Mouse (Mus musculus) heart, embryonic 13.5 days (tissue): Measurements from ENCODE around the gene Aldh8a1. TPM values are rescaled to one million over a fixed set of nuclear protein-coding genes. Genes with fewer than 3 reads are reported as not detected.

Experiments used
- ATAC-seq: fragments of 200-750 bp; cut with Nextera tagmentation; 2 replicates; pipeline ENCODE4 v1.8.0; 2017; ENCODE audit warnings: moderate TSS enrichment; ENCODE audit not compliant: insufficient number of reproducible peaks, low FRiP score, low TSS enrichment; ENCODE audit errors: extremely low read depth
- H3K27ac ChIP-seq: fragments of 300-500 bp; sonication (generic); replicated peaks from 2 replicates; pipeline ENCODE4 v1.5.1; 2015; ENCODE audit warnings: moderate library complexity, mild to moderate bottlenecking, inconsistent platforms
- H3K27me3 ChIP-seq: fragments of 300-500 bp; sonication (generic); replicated peaks from 2 replicates; pipeline ENCODE4 v1.6.1; 2015; ENCODE audit warnings: mild to moderate bottlenecking, inconsistent platforms
- H3K36me3 ChIP-seq: fragments of 300-500 bp; sonication (generic); 2 replicates; pipeline ENCODE4 v1.6.1; 2015; ENCODE audit warnings: mild to moderate bottlenecking, inconsistent platforms
- H3K4me1 ChIP-seq: fragments of 300-500 bp; sonication (generic); 2 replicates; pipeline ENCODE4 v1.6.1; 2015; ENCODE audit warnings: inconsistent platforms
- H3K4me2 ChIP-seq: fragments of 300-500 bp; sonication (generic); 2 replicates; pipeline ENCODE4 v1.6.1; 2015; ENCODE audit warnings: inconsistent platforms, mild to moderate bottlenecking, moderate library complexity
- H3K4me3 ChIP-seq: fragments of 300-500 bp; sonication (generic); 2 replicates; pipeline ENCODE4 v1.5.1; 2015; ENCODE audit warnings: moderate library complexity, mild to moderate bottlenecking, inconsistent platforms
- H3K9ac ChIP-seq: fragments of 300-500 bp; sonication (generic); 2 replicates; pipeline ENCODE4 v1.6.1; 2015; ENCODE audit warnings: inconsistent platforms, mild to moderate bottlenecking, moderate library complexity
- H3K9me3 ChIP-seq: fragments of 300-500 bp; sonication (generic); 2 replicates; pipeline ENCODE4 v1.6.1; 2016; ENCODE audit warnings: inconsistent platforms
- WGBS: fragments of 180-500 bp; shearing (Covaris S2); methylation state at CpG from one replicate; pipeline ENCODE4 v1.1.7; 2015; ENCODE audit warnings: mixed read lengths; 5-methylcytosine and 5-hydroxymethylcytosine counted together
- polyA plus RNA-seq: library from polyadenylated mRNA; unstranded; fragments of >200 nt; fragmentation: Nextera tagmentation; extraction: Ambion mirVana; gene quantifications from 2 replicates; pipeline ENCODE4 v1.2.1, GENCODE M21; 2015

Gene Aldh8a1
- polyA plus RNA-seq: 0.78 TPM in 1 of 2 replicates, not detected in the other

DNA sequence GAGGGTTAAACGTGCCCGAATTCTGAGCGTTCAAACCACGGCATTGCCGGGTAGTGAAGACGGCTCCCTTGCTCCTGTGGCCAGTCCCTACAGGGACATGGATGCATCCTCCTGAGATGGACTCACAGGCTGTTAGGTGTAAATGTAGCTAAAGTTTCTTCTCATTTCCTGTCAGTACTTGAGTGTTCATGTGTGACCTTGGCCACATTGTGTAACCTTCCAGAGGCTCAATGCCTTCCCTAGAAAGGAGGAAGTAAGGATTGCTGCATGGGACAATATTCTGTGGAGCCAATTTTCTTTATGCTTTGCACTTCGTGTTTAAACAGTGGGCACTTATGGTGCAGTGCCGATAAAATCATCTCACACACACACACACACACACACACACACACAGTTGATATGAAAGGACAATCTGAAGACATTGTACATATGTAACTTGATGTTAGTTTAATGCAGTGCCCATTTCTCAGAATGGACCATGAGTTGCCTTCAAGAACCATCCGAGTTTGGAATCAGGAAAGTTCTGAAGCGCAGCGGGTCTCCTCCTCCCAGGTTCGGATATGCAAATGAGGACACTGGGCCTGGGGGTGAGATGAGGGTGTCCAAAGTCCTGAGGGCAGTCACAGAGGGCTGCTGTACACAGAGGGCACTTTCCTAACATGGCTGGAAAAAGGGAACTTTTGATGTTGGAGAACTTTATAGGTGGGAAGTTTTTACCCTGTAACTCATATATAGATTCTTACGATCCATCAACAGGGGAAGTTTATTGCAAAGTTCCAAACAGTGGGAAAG lies at the start of gene Aldh8a1:
Aldh8a1 (plus strand) TSS at position 610 of the 792 bp plus-strand sequence.
- 76% methylated on average over 13 of the region's 13 CpGs for WGBS
- no peak within 1 kb of the TSS for H3K4me2 ChIP-seq
- no peak within 1 kb of the TSS for H3K9ac ChIP-seq
- H3K27ac ChIP-seq: no peak within 1 kb of the TSS
- peaks cover 12% of the 10 kb centered on the region; the same call in 1 of the 2 replicates for H3K27me3 ChIP-seq
- no peaks in the 10 kb centered on the region for H3K9me3 ChIP-seq
- H3K4me3 ChIP-seq: no peak within 1 kb of the TSS
- H3K4me1 ChIP-seq: no peaks in the 10 kb centered on the region
- H3K36me3 ChIP-seq: no peaks in the 10 kb centered on the region
- no peak for ATAC-seq

DNA sequence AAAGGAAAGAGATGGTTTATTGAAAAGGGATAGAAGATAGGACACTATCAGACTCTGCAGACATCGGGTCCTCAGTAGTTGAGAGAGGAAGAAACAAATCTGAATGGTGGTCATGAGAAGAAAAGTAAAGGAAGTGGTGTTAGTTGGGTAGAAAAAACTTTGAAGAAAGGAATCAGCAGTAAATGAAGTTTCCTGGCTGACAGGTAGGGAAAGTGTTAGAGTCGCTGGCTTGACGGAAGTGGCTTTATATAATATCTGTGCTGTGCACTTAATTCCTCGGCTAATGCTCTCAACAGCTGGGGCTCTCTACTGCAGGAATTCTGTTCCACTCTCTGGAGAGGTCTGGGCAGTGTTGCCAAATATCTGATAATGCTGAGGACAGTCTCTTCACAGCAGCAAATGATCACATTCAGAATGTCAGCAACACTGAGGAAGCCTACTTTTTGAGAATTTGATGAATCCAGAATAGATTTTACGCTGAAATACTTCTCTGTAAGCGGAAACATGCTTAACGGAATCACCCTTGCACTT lies 49.4 kb upstream of the Aldh8a1 start:
- Histone ChIP-seq H3K36me3 (peaks cover 15% of the 10 kb centered on the region), H3K27me3 (no peaks in the 10 kb centered on the region), H3K4me3 (no peak overlapping the region), H3K27ac (peak overlapping the region; percentile 44), H3K9me3 (no peaks in the 10 kb centered on the region), H3K9ac (no peak overlapping the region), H3K4me1 (peaks cover 15% of the 10 kb centered on the region), H3K4me2 (peak overlapping the region; percentile 32)
- whole genome bisulfite sequencing: 40% methylated on average over 7 of the region's 7 CpGs
- ATAC-seq: no peak

DNA sequence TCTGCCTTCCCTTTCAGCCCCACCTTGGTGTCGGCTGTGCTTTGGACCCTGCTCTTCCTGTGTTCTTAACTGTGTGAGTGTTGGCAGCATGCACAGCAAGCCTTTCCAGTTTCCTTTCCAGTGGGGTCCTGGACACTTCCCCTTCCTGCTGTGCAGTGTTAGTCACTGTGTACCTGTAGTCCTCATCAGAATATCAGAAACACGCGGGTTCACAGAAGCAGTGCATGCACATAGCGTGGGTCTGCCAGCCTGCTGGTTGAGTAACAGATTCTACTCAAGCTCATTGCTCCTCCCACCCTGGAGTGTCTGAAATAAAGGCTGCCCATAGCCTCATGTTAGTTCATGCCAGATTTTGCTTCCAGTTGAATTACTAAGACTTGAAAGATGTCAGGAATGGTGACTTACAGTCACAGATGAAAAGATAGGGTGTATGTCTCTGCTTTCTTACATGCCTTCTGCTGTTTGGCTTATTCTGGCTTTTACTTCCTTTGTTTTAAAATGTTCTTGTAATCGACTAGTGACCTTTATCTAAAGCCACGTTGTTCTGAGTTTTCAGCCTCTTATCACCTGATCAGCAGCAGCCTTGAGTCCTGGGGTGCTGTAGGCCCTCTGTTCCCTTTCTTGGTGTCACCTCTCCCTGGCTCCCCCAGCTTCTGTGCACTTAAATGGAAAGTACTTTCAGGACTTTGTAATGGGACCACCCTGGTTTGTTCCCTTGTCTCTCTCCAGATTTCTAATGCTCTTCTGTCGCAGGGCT lies 42.6 kb upstream of the Aldh8a1 start:
- Histone ChIP-seq H3K27me3 (no peaks in the 10 kb centered on the region), H3K9ac (no peak overlapping the region), H3K4me2 (no peak overlapping the region), H3K4me3 (no peak overlapping the region), H3K9me3 (no peaks in the 10 kb centered on the region), H3K36me3 (peaks cover 59% of the 10 kb centered on the region), H3K4me1 (0 out of 2 replicates have a peak, but pooled peaks cover 5% of the 10 kb centered on the region), H3K27ac (no peak overlapping the region; the same call in 1 of the 2 replicates)
- no peak for ATAC-seq
- 51% methylated on average over 7 of the region's 7 CpGs for WGBS

DNA sequence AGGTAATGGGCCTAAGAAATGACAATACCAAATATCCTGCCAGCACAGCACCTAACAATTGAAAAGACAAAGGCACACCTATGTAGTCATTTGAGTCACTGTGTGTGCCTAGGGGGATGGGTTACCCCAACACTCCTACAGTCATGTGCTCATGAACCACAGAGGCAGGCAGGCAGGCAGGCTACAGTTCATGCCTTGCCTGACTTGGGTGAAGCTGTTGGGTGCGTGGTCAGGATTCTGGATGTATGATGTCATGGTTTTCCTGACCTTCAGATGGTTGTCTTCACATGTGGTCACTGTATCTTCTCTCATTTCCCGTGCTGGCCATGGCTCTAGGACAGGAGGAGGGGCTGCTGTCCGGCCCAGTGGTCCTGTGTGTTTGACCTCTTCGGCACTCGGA lies 41.6 kb upstream of the Aldh8a1 start:
- Histone ChIP-seq H3K27me3 (no peaks in the 10 kb centered on the region), H3K4me1 (0 out of 2 replicates have a peak, but pooled peaks cover 5% of the 10 kb centered on the region), H3K4me2 (no peak overlapping the region), H3K4me3 (no peak overlapping the region), H3K9me3 (no peaks in the 10 kb centered on the region), H3K27ac (no peak overlapping the region), H3K36me3 (peaks cover 64% of the 10 kb centered on the region), H3K9ac (no peak overlapping the region)
- 89% methylated on average over 5 of the region's 5 CpGs for WGBS
- no peak for ATAC-seq

DNA sequence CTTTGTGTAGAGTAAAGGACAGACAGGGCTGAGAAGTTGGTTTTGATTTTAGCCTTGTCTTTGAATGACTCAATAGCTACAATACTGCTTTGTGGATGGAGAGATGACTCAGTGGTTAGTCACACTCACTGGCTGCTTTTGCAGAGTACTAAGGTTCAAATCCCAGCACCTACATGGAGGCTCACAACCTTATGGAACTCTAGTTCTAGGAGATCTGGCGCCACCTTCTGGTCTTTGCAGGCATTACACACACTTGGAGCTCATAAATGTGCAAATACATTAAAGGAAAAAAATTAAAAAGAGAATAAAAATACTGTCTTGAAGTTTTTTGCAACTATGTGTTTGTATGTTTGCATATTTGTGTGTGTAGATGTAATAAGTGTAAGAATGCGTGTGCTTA lies 39.9 kb upstream of the Aldh8a1 start:
- Histone ChIP-seq H3K9ac (no peak overlapping the region), H3K4me3 (no peak overlapping the region), H3K27me3 (no peaks in the 10 kb centered on the region), H3K36me3 (peaks cover 64% of the 10 kb centered on the region), H3K27ac (no peak overlapping the region), H3K4me1 (0 out of 2 replicates have a peak, but pooled peaks cover 5% of the 10 kb centered on the region), H3K9me3 (no peaks in the 10 kb centered on the region), H3K4me2 (no peak overlapping the region)
- ATAC-seq: no peak
- WGBS: 64% methylated on average over 2 of the region's 2 CpGs

DNA sequence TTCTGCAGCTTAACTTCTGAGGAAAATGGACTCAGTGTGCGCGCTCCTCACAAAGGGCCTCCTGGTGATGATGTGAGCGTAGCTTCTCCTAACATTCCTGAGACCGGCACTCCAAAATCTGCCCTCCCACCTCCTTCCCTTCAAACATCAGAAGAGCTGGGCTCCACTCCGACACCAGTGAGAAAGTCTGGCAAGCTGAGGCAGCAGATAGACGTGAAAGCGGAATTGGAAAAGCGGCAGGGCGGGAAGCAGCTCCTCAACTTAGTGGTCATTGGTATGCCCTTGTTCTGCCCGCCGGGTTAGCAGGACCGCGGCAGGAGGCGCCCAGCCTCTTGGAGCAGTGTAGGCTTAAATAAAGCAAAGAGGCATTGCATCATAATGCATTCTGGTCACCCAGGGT lies 35.4 kb upstream of the Aldh8a1 start:
- Histone ChIP-seq H3K4me3 (no peak overlapping the region), H3K36me3 (peaks cover 76% of the 10 kb centered on the region), H3K27me3 (no peaks in the 10 kb centered on the region), H3K27ac (no peak overlapping the region), H3K4me2 (no peak overlapping the region), H3K9ac (no peak overlapping the region), H3K9me3 (no peaks in the 10 kb centered on the region), H3K4me1 (no peaks in the 10 kb centered on the region)
- no peak for ATAC-seq
- WGBS: 87% methylated on average over 14 of the region's 14 CpGs

DNA sequence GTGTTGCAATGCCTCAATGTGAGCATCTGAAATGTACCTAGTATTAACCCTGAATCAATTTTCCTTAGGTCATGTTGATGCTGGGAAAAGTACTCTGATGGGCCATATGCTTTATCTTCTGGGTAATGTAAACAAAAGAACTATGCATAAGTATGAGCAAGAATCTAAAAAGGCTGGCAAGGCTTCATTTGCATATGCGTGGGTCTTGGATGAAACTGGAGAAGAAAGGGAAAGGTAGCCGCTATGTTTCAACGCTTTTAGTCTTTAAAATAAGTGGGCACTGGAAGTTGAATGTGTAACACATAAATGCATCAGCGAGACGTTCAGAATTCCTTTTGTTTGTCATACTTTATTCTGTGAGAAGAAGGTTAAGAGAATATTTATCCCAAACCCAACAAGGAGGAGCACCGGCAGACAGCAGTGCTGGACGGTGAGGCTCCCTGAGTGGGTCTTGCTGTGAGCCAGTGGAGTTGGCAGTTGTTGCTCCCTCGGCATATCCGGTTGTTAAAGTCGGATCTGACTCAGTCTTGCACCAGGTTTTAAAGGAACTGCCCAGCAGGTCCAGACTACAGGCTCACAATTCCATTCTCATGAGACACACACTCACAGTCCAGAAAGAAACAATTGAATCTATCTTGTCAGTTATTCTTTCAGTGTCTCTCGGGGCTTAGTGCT lies 34.6 kb upstream of the Aldh8a1 start:
- H3K27me3 ChIP-seq: no peaks in the 10 kb centered on the region
- H3K27ac ChIP-seq: no peak overlapping the region
- peaks cover 76% of the 10 kb centered on the region for H3K36me3 ChIP-seq
- H3K9me3 ChIP-seq: no peaks in the 10 kb centered on the region
- 92% methylated on average over 11 of the region's 11 CpGs for WGBS
- no peak for ATAC-seq
- no peak overlapping the region for H3K4me3 ChIP-seq
- H3K9ac ChIP-seq: no peak overlapping the region
- no peak overlapping the region for H3K4me2 ChIP-seq
- H3K4me1 ChIP-seq: no peaks in the 10 kb centered on the region

DNA sequence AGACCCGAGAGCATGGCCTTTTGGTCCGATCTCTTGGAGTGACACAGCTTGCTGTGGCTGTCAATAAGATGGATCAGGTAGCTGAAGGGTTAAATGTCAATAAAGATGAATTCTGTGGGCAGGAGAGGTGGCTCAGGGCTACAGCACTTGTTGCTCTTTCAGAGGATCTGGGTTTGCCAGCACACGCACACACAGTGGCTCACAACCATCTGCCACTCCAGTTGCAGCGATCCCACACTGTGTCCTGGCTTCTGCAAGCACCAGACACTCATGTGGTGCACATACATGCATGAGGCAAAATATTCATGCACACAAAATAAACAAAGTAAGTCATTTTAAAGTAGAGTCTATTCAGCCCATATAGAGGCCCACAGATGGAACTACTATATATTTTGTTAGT lies 29.8 kb upstream of the Aldh8a1 start:
- no peak overlapping the region for H3K4me3 ChIP-seq
- 97% methylated on average over 4 of the region's 4 CpGs for WGBS
- H3K9ac ChIP-seq: no peak overlapping the region
- no peaks in the 10 kb centered on the region for H3K4me1 ChIP-seq
- no peak overlapping the region for H3K4me2 ChIP-seq
- H3K27ac ChIP-seq: no peak overlapping the region
- peaks cover 73% of the 10 kb centered on the region for H3K36me3 ChIP-seq
- no peak for ATAC-seq
- no peaks in the 10 kb centered on the region for H3K27me3 ChIP-seq
- no peaks in the 10 kb centered on the region for H3K9me3 ChIP-seq

DNA sequence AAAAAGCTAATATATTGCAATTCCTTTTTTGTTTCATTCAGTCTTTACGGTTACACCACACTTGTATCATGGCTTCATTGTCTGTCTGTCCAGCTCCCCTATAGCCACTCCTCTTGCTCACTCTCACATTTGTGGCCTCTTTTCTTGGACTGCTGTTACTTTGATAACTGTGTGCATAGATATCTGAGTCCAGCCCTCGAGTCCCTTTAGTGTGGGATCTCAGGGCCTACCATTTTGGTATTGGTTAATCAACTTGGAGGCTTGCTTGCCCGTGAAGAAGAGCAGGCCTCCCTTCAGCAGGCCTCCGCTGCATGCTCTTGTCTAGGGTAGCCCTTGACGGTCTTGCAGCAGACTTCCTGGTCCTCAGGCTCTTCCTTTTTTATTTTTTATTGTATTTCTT lies 27.6 kb upstream of the Aldh8a1 start:
- Histone ChIP-seq H3K27ac (no peak overlapping the region), H3K4me2 (no peak overlapping the region), H3K36me3 (peaks cover 76% of the 10 kb centered on the region), H3K9me3 (no peaks in the 10 kb centered on the region), H3K9ac (no peak overlapping the region), H3K4me3 (no peak overlapping the region), H3K4me1 (no peaks in the 10 kb centered on the region), H3K27me3 (no peaks in the 10 kb centered on the region)
- ATAC-seq: no peak
- 86% methylated on average over 5 of the region's 5 CpGs for WGBS

DNA sequence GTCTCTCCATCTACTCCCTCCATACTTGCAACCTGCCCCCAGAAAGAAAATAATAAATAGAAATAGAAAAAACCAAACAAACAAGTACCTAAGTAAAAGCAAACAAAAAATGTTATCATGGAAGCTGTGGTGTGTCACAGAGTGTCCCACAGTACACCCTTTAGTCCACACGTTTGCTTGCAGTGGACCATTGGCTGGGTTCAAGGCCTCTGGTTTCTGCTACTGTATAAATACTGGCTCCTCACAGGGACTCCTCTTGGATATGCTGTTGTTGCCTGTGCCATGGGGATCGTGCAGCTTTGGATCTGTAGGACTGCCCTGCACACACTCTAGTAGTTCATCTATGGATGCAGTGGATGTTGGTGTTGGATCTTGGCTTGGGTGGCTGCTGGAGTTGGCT lies 27.1 kb upstream of the Aldh8a1 start:
- ATAC-seq: no peak

More for the DNA sequence above, 27.1 kb upstream of the Aldh8a1 start:
- Histone ChIP-seq H3K4me2 (no peak overlapping the region), H3K4me1 (no peaks in the 10 kb centered on the region), H3K27me3 (no peaks in the 10 kb centered on the region), H3K4me3 (no peak overlapping the region), H3K36me3 (peaks cover 79% of the 10 kb centered on the region), H3K27ac (no peak overlapping the region), H3K9ac (no peak overlapping the region), H3K9me3 (no peaks in the 10 kb centered on the region)
- WGBS: 91% methylated on average over 2 of the region's 2 CpGs
